In the genomic region with DNA sequence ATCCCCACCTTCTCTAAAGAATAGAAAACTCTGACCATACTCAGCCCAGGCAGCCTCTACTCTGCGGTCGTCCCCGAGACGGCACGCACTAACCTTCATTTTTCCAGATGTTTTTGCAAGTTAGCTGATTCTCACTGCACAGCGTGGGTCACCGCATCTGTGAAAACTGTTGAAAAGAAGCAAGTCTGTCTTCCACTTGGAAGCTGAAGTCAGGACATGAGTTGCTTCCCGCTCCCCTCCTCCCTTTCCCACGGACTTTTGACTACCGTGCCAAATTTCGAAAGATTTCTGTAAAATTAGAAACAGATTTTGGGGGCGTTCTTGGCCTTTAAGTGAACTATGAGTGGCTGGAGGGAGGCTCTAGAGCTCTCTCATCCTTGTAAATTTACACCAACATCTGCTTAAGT, we compare ENCODE assay signal across 10 mouse cellular contexts. TPM values are rescaled to one million over a fixed set of nuclear protein-coding genes. Genes with fewer than 3 reads are reported as not detected.
DNase-seq lines count a peak whose midpoint lies in the region; ATAC-seq and TF ChIP-seq lines count a peak whose summit lies in the region.
"Had no signal": no experiment of that assay in that cellular context is flagged by ENCODE, and none has a peak within 500 bp of the region (broad histone marks: within the 10 kb centered on the region; RNA-seq: fewer than 3 reads in every experiment).

A gene (minus strand): TSS at position 323 of the 407 bp plus-strand sequence.

- no peak within 1 kb of the TSS; the same call in 1 of the 2 replicates for H3K9ac ChIP-seq in kidney, postnatal 0 days (ENCODE audit: low read depth, low read length)
- H3K9ac ChIP-seq in heart, embryonic 14.5 days (ENCODE audit: low read length): no peak within 1 kb of the TSS
- no peak within 1 kb of the TSS for H3K9ac ChIP-seq in forebrain, postnatal 0 days
- no peak within 1 kb of the TSS for H3K9ac ChIP-seq in midbrain, embryonic 16.5 days (ENCODE audit: low read depth, low read length)
- H3K9ac ChIP-seq: midbrain, embryonic 13.5 days had no signal

- H3K27me3 ChIP-seq in kidney, postnatal 0 days (ENCODE audit: insufficient read depth, low read length): no peaks in the 10 kb centered on the region
- H3K27me3 ChIP-seq in heart, embryonic 14.5 days (ENCODE audit: control insufficient read depth, insufficient read depth, low read length): no peaks in the 10 kb centered on the region
- no peaks in the 10 kb centered on the region for H3K27me3 ChIP-seq in forebrain, postnatal 0 days (ENCODE audit: insufficient read depth, low read length)
- H3K27me3 ChIP-seq in midbrain, embryonic 16.5 days (ENCODE audit: control insufficient read depth, insufficient read depth, low read depth, low read length): no peaks in the 10 kb centered on the region
- H3K27me3 ChIP-seq: midbrain, embryonic 13.5 days had no signal

- ATAC-seq in kidney, postnatal 0 days (replicated peaks; ENCODE audit: low FRiP score, low read depth): no peak
- no peak for ATAC-seq in heart, embryonic 14.5 days (ENCODE audit: insufficient number of reproducible peaks, insufficient read depth, low FRiP score, low read depth)
- no peak for ATAC-seq in forebrain, postnatal 0 days
- ATAC-seq in megakaryocyte-erythroid progenitor cell, adult 5-6 weeks (replicated peaks; ENCODE audit: low FRiP score, low TSS enrichment, poor library complexity, severe bottlenecking): no peak
- ATAC-seq in midbrain, embryonic 16.5 days: no peak
- ATAC-seq: forebrain, embryonic 16.5 days; midbrain, embryonic 13.5 days had no signal

- H3K4me1 ChIP-seq in kidney, postnatal 0 days (replicated peaks; ENCODE audit: insufficient read depth, low read length): no peaks in the 10 kb centered on the region
- no peaks in the 10 kb centered on the region for H3K4me1 ChIP-seq in heart, embryonic 14.5 days (ENCODE audit: control insufficient read depth in 2 of 2, insufficient read depth in 2 of 2, low read length in 2 of 2)
- no peaks in the 10 kb centered on the region for H3K4me1 ChIP-seq in forebrain, postnatal 0 days (ENCODE audit: insufficient read depth)
- no peaks in the 10 kb centered on the region for H3K4me1 ChIP-seq in midbrain, embryonic 16.5 days (ENCODE audit: control insufficient read depth, insufficient read depth, low read length)
- H3K4me1 ChIP-seq: midbrain, embryonic 13.5 days had no signal

- peak within 1 kb of the TSS; percentile 35 for H3K4me2 ChIP-seq in kidney, postnatal 0 days (ENCODE audit: low read length)
- H3K4me2 ChIP-seq in heart, embryonic 14.5 days (ENCODE audit: low read length): peak within 1 kb of the TSS; percentile 13
- no peak within 1 kb of the TSS for H3K4me2 ChIP-seq in forebrain, postnatal 0 days (ENCODE audit: low read depth)
- H3K4me2 ChIP-seq in midbrain, embryonic 16.5 days (ENCODE audit: low read length): no peak within 1 kb of the TSS
- H3K4me2 ChIP-seq: midbrain, embryonic 13.5 days had no signal

- H3K27ac ChIP-seq in kidney, postnatal 0 days: peak within 1 kb of the TSS; percentile 26; the same call in 1 of the 2 replicates
- H3K27ac ChIP-seq in heart, embryonic 14.5 days (replicated peaks in 1 of 2; ENCODE audit: control insufficient read depth in 1 of 2, insufficient read depth in 1 of 2, low read depth in 2 of 2, low read length in 2 of 2): peak within 1 kb of the TSS in 1 of 2 experiments; percentile 21; a peak in 2 of 4 replicates
- no peak within 1 kb of the TSS for H3K27ac ChIP-seq in forebrain, postnatal 0 days (ENCODE audit: low read depth, low read length)
- H3K27ac ChIP-seq in midbrain, embryonic 16.5 days (ENCODE audit: low read length): no peak within 1 kb of the TSS
- H3K27ac ChIP-seq: midbrain, embryonic 13.5 days had no signal

- WGBS in kidney, postnatal 0 days: 32% methylated on average over 12 of the region's 12 CpGs
- 77% methylated on average over 12 of the region's 12 CpGs for WGBS in heart, embryonic 14.5 days
- 83% methylated on average over 12 of the region's 12 CpGs for WGBS in forebrain, postnatal 0 days
- WGBS in midbrain, embryonic 16.5 days: 88% methylated on average over 12 of the region's 12 CpGs

- no peaks in the 10 kb centered on the region for H3K9me3 ChIP-seq in kidney, postnatal 0 days (replicated peaks; ENCODE audit: low read length)
- no peaks in the 10 kb centered on the region for H3K9me3 ChIP-seq in heart, embryonic 14.5 days (ENCODE audit: control insufficient read depth, low read length)
- no peaks in the 10 kb centered on the region for H3K9me3 ChIP-seq in forebrain, postnatal 0 days (ENCODE audit: low read length)
- no peaks in the 10 kb centered on the region for H3K9me3 ChIP-seq in midbrain, embryonic 16.5 days (replicated peaks; ENCODE audit: control insufficient read depth, low read length, poor library complexity, severe bottlenecking)
- H3K9me3 ChIP-seq: midbrain, embryonic 13.5 days had no signal

- no peak for TF ChIP-seq CTCF in kidney, postnatal 0 days (IDR thresholded peaks at IDR 0.05; ENCODE audit: low read depth)
- TF ChIP-seq CTCF in forebrain, postnatal 0 days (IDR thresholded peaks at IDR 0.05; ENCODE audit: low read depth): no peak

- peak; percentile 71 for DNase-seq in kidney, postnatal 0 days (ENCODE audit: low spot score)
- DNase-seq in kidney, postnatal 25 days: no peak
- peak; percentile 52 for DNase-seq in embryo, embryonic 11.5 days (ENCODE audit: low read depth, low spot score)
- DNase-seq in neural tube, embryonic 10.5 days (ENCODE audit: extremely low spot score, low spot score): peak; percentile 46
- no peak for DNase-seq in forebrain, postnatal 0 days

- peak within 1 kb of the TSS; percentile 21 for H3K4me3 ChIP-seq in kidney, postnatal 0 days (replicated peaks; ENCODE audit: low read depth, low read length)
- 0 out of 4 replicates have a peak within 1 kb of the TSS, but pooled peaks have one; percentile 1 to 7 for H3K4me3 ChIP-seq in heart, embryonic 14.5 days (ENCODE audit: control insufficient read depth in 1 of 2, insufficient read depth in 1 of 2, low read depth in 1 of 2, low read length in 2 of 2)
- no peak within 1 kb of the TSS for H3K4me3 ChIP-seq in forebrain, postnatal 0 days (ENCODE audit: low read depth, low read length)
- H3K4me3 ChIP-seq in midbrain, embryonic 16.5 days (ENCODE audit: low read depth, low read length): no peak within 1 kb of the TSS
- H3K4me3 ChIP-seq: midbrain, embryonic 13.5 days had no signal

- H3K36me3 ChIP-seq in kidney, postnatal 0 days (ENCODE audit: insufficient read depth, low read length): no peaks in the 10 kb centered on the region
- H3K36me3 ChIP-seq in heart, embryonic 14.5 days (ENCODE audit: control insufficient read depth, insufficient read depth, low read length): no peaks in the 10 kb centered on the region
- H3K36me3 ChIP-seq in forebrain, postnatal 0 days (ENCODE audit: insufficient read depth): no peaks in the 10 kb centered on the region
- H3K36me3 ChIP-seq in midbrain, embryonic 16.5 days (ENCODE audit: control insufficient read depth, insufficient read depth, low read length): no peaks in the 10 kb centered on the region
- H3K36me3 ChIP-seq: midbrain, embryonic 13.5 days had no signal

RNA-seq across cellular contexts. Expression of the gene that starts here (rescaled TPM):
- 5.5 and 6.1 TPM in 2 replicates for polyA plus RNA-seq in kidney, postnatal 0 days (2015; fragmentation: Nextera tagmentation; extraction: Ambion mirVana)
- 3.1 and 3.3 TPM in 2 replicates for polyA plus RNA-seq in heart, embryonic 14.5 days (2014; fragmentation: Nextera tagmentation; extraction: Ambion mirVana)
- total RNA-seq in forebrain, postnatal 0 days (2014; rRNA removed): 1.5 and 3.3 TPM in 2 replicates
- 0.86 and 1.1 TPM in 2 replicates for polyA plus RNA-seq in forebrain, postnatal 0 days (2015; fragmentation: Nextera tagmentation; extraction: Ambion mirVana)
- 0.37 TPM in 1 of 2 replicates, not detected in the other for total RNA-seq in megakaryocyte-erythroid progenitor cell, adult 5-6 weeks (2014; fragmentation: Nextera tagmentation)
- total RNA-seq in megakaryocyte-erythroid progenitor cell, adult 5-6 weeks (2017): 1.0 and 1.6 TPM in 2 replicates
- 1.0 and 1.1 TPM in 2 replicates for polyA plus RNA-seq in midbrain, embryonic 16.5 days (2015; fragmentation: Nextera tagmentation; extraction: Ambion mirVana)

Comparison
In these comparisons a context has a peak if more than half of its experiments do, and no peak if none do; other contexts are left out.
1. DNase-seq: peak in kidney, postnatal 0 days (single experiment), embryo, embryonic 11.5 days (single experiment) and neural tube, embryonic 10.5 days (single experiment); none in kidney, postnatal 25 days (0 of 2) and forebrain, postnatal 0 days (single experiment).
2. H3K4me2 ChIP-seq: peak in kidney, postnatal 0 days (single experiment) and heart, embryonic 14.5 days (single experiment); none in forebrain, postnatal 0 days (single experiment) and midbrain, embryonic 16.5 days (single experiment).
3. H3K4me3 ChIP-seq: peak in kidney, postnatal 0 days (single experiment) and heart, embryonic 14.5 days (2 of 2); none in forebrain, postnatal 0 days (single experiment) and midbrain, embryonic 16.5 days (single experiment).